Mouse (Mus musculus) spleen, adult 2 months (tissue): Measurements from ENCODE around the gene Sphk1.

Experiments used
- CTCF ChIP-seq: fragments of 200-500 bp; IDR thresholded peaks from 2 replicates; pipeline ENCODE4 v1.5.1; 2011; ENCODE audit warnings: mild to moderate bottlenecking, inconsistent platforms; ENCODE audit not compliant: insufficient read depth, insufficient read length, insufficient replicate concordance; ENCODE audit errors: extremely low read depth
- POLR2A ChIP-seq: fragments of 200-500 bp; IDR thresholded peaks from 2 replicates; pipeline ENCODE4 v1.6.1; 2011; ENCODE audit warnings: low read depth, low read length, inconsistent platforms

DNA sequence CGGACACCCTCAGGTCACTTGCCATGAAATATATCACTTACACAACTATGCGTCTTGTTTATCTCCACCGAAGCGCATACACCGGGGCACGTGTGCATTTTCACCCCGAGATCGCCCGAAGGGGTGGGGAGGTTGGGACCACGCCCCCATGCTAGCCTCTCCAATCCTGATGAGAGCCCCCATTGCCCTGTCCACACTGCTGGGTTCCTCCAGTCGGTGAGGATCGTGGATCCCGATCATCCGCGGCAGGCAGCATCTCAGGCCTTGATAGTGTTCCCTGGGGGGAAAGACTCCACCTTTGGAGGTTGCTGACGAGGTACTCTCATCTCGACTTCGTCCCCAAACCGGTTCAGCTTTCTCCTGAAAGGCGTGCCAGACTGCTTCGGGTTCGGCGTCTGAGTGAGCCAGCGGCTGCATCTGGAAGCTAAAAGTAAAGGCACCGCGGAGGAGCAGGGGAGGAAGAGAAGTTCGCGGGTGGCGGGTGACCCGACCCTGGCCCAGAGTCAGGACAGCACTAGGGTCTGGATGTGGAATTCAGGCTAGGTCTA lies 1.6 kb downstream of the Sphk1 start:
- TF ChIP-seq CTCF (no peak), POLR2A (no peak)
